Mouse (Mus musculus) liver, embryonic 14.5 days (tissue): Measurements from ENCODE around the gene Ednra.

Source experiments
- CTCF ChIP-seq: IDR thresholded peaks from 2 replicates; pipeline ENCODE4 v1.5.1; 2016; ENCODE audit warnings: antibody characterized with exemption, low read depth, control low read depth
- EP300 ChIP-seq: IDR thresholded peaks from 2 replicates; pipeline ENCODE4 v1.6.1; 2016; ENCODE audit warnings: antibody characterized with exemption, low read depth

- TF ChIP-seq CTCF (no peak), EP300 (no peak)
These were observed 48.1 kb upstream of the Ednra start for GRCm38 (mm10) chr8:77772210-77772886.
